Mouse (Mus musculus) gastrocnemius, adult 18-20 months (tissue): Measurements from ENCODE around the gene Fbxl13. TPM values are rescaled to one million over a fixed set of nuclear protein-coding genes. Genes with fewer than 3 reads are reported as not detected.
A peak's percentile ranks its signal among the peaks of the same experiment; 100 is the strongest.

Experiments
- DNase-seq: peaks from one replicate; pipeline ENCODE4 v3.0.0; 2021; ENCODE audit warnings: low spot score
- total RNA-seq, 2 experiments: library from RNA; stranded (reverse); gene quantifications; 2 replicates each; pipeline ENCODE4 v1.2.3; 2021

Gene Fbxl13
- total RNA-seq, 2 experiments from 2014 or later, result not detected

DNA sequence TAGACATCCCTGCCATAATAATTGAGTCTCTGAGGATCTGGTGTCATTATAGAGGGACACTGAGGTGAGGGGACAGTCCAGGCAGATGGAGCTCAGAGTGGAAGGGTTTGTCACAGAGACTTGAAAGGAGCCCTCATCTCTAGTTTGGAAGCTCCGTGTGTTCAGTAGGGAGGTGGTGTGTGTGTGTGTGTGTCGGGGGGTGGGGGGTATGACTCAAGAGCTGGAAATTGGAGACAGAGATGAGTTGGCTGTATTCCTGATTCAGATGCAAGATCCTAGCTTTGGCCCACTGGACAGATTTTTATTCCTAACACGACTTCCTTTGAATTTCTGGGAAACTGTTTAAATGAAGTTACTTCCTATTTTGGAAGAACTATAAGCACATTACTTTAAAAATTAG is 158.1 kb downstream of the Fbxl13 start:
- peak; percentile 13 for DNase-seq

DNA sequence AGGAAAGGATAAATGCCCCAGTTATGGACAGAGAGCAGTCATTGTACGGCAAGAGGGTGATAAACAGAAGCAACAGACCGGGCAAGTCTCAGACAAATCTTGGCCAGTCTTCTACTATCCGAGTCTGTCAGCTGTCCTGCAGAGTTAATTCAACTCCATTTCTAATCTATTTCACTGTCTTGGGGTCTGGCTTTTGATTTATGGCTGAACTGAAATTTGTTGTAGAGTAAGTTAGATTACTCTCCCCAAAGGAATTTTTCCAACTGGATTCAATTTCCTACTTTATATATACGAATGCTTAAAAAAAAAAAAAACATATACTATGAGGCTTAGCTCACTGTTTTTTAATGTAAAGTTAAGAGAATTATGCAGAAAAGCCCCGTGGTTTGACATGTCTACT is 158.6 kb downstream of the Fbxl13 start:
- DNase-seq, result no peak

DNA sequence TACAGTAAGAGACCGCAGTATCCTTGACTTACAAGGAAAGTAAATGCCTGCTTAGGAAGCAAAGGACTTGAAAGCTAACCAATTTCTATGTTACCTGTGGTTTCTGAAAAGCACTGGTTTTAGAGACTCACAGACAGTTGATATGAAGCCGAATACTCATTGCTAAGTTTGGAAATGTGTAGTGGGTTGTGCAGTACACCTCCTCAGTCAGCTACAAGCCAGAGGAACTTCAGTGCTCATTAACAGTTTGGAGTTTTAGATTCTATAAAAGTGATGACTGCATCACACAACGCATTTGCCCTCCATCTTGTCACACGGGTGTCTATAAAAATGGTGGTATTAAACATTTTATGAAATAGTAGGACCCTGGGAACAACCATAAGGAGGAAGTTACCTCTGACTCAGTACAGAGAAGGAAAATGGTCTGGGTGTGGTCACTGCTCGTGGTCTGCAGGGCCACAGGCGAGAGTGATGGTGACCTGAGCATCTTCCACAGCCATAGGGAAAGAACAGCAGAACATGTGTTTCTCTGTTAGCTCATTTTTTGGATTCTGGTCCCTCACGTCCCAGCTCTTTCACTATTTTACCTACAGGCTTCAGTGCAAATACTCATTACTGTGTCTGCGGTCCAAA is 160.1 kb downstream of the Fbxl13 start:
- no peak for DNase-seq

DNA sequence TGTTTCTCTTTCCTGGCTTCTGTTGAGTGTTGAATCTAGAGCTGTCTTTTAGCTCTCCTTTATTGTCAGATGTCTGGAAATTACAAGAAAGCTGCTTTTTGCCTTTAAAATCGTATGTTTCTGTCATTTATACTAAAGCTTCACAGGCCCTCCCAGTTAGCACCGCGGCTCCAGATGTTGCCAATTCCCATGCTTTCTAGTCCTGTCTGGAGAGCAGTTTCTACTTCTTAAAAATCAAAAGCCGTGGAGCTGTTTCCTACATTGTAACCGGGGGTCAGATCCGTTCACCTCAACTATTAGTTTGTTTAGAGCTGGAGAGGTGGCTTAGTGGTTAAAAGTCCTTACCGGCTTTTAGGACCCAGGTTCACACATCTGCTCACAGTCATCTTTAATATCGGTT is 162.2 kb downstream of the Fbxl13 start:
- no peak for DNase-seq

DNA sequence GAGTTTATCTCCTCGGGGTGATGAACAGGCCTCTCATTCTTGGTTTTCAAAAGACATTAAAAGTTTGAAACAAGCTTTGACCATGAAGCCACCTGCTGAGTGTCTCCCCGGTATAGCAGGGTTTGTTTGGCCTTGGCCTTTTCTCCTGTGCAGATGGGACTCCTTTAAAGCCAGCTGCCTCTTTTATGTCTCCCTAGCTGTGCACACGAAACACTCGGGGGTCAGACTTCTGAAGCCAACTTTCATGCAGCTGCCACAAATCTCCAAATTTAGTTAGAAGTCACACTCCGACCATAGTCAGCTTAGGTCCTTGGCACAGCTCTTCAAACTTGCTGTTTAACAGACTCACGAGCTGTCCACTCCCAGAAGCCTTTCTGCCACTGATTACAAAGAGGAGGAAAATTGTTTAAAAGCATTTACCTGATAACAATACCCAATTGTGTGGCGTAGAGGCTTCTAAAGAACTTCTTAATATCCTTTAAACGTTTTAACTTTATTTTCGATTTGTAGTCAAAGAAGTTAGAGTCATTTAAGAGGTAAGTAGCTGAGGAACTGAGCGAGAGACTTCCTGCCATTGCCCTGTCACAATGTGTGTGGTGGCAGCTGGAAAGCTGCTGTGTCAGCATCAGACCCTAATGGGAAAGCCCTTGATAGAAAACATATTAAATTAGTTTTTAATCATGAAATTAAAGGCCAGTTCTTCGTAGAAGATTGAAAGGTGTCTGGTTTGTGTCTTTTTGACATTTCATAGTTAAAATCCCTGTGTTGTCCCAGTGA is 162.8 kb downstream of the Fbxl13 start:
- DNase-seq, result no peak

DNA sequence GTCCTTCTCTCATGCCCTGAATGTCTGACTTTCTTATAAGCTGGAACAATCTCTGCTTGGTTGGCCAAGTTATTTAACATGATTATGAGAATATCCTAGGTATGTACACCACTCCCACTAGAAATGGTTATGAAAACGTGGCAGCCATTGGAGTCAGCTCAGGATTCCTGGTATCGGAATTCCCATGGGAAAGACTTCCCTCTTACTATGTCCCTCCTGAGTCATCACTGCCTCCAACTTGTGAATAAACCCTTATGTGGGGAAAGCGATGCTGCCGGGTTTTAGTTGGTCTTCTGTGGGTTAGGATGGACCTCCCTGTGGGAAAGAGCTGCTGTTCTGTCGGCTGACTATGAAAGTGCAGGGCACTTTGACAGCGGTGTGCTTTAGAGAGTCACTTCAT is 163.9 kb downstream of the Fbxl13 start:
- DNase-seq, result no peak

DNA sequence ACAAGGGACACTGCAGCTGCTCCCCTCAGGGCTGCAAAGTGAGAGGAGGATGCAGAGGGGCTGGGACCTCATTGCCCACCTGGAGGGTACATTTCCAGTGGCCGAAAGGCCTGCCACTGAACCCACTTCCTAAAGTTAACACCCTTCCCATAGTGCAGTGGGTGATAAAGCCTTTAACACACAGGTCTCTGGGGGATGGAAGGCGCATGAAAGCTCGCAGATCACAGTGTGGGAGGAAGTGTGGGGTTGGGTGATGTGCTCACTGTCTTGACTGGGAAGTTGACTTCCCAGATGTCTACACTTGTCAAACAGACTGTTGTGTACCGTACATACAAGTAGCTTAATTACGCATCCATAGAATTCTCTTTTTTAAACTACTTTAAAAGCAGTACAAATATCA is 165.7 kb downstream of the Fbxl13 start:
- DNase-seq, result no peak

DNA sequence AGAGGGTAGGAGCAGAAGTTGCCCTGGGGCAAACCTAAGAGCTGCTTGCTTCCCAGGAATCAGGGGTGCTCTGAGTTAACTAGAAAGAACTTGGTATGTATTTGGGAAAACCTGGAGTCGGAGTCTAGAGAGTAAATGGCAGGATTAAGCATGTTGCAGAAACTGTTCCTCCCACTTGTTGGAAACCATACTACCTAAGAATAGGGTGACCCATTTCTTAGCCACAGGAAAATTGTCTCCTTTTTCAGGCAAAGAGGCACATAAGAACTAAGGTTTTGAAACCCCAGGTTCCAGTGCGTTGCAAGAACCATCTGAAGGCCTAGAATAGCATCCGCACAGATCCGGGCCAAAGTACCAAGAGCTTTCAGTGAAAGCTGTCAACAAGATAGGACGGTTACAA is 167.0 kb downstream of the Fbxl13 start:
- no peak for DNase-seq

DNA sequence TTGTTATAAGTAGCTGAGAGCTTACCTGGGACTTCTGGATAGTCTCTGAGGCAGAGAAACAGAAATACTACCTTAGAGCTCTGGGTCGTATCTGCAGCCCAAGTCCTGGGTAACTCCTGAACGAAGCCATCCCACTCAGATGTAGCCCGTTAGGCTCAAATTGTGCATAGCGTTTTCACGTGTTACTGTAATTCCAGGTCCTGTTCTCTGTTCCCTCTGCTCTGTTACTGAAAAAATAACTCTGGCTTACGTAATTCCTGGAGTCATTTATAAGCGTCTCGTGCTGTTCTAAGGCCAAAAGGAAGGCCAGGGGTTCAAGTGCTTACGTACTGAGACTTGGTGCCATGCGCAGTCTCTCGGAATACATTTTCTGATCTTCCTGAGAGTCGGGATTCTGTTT is 177.3 kb downstream of the Fbxl13 start:
- no peak for DNase-seq

DNA sequence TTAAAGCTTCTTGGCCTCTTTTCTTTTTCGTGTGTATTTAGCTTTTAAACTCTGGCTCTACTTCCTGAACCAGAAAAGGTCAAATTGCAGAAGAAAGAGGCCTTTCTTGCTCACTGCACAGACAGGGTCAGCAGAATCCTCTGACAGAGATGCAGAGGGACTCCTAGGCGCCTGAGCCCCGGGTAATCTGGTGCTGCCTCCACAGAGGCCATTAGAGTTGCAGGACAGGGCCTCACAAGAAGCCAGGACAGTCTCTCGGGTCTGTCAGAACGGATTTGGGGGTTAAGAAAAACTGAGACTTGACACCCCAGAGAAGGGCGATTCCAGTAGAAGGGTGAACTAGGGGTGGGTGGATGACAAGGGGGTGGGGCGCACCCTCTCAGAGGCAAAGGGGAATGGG is 178.0 kb downstream of the Fbxl13 start:
- no peak for DNase-seq

DNA sequence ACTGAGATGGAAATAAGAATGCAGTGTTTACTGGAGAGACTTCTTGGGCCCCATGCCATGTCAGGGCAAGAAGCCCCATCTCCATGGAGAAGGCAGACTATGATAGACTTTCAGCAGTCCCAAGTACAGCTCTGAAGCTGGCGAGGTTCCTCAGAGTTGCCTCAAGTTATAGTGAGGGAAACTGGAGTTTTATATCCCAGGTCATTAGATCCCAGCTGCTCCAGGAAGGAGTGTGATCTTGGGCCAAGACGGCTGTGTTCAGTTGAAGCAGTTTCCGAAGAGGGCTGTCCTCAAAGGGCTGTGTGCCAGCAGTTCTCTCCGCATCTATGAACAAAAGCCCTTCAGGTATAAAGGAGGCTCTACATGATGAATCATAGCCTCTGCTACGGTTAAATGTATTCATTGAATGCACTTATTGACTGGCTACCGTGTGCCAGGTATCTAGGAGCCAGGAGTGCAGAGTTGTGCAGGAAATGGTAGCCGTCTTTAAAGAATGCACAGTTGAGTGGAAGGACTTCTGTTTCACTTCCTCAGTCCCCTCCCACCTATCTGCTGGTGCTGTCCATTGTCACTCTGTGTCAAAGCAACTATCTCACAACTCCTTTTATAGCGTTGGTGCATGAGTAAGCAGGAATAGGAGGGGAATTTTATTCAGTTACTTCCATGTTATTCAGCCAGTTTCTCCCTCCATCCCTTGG is 204.5 kb downstream of the Fbxl13 start:
- peak; percentile 55 for DNase-seq

DNA sequence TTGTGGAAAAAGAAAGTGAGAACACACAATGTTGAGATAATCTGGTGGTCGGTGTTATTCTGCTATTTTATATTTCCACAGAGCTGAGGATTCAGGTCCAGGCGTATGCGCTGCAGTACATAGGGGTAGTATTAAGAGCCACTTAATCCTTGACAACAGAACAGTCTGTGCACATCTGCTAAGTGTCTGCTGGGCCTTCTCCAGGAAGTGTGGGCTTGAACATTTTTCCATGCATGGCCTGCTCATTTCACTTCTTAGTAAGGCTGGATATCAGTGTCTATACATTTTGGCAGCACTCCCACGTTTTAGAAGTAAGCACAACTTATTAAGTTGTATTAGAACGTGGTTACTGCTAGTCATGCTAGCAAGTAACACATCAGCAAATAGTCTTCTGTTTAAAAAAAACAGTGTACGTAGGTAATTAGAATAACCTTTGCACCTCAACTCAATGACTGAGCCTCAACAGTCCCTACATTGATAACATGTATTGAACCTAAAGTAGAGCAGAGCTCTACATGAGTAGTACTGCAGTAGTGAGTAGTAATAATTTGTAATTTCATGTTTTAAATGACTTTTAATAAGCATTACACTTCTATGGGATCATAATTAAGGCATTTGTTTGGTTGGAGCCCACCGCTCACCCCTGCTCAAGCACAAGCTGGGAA is 205.9 kb downstream of the Fbxl13 start:
- DNase-seq, result no peak

DNA sequence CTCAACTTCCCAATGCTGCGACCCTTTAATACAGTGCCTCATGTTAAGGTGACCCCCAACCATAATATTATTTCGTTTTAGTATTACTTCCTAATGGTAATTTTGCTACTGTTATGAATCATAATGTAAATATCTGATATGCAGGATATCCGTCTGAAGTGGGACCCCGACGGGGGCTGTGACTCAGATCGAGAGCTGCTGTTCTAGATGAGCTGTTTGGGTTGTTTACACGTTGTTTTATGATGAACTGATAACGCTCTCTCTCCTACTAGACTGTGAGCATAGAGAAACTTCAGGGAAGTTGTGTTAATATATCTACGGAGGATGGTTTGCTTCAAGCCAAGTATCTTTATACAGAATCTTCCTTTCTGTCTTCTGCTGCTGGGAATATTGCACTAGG is 207.0 kb downstream of the Fbxl13 start:
- DNase-seq, result no peak

DNA sequence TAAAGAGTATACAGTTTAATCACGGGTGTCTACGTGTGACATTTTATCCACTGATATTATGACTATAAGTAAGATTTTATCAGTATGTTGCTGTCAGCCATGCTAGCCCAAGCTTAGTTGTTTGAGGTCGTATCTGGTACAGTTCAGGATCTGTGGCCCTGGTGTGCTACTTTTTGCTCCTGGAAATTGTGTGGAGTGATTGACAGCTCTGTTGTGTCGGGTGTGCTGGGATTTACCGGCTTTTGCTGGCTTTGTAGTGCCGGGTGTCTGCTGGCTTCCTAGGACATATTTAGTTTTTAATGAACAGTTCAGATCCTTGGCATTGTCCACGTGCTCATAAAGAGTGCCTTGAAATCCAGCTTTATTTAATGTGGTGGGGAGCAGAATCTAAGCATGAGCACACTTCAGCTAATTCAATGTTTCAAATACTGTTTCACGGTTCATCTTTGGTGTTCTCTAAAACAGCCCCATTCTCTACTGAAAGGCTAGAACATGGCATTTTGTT is 208.9 kb downstream of the Fbxl13 start:
- DNase-seq, result no peak

DNA sequence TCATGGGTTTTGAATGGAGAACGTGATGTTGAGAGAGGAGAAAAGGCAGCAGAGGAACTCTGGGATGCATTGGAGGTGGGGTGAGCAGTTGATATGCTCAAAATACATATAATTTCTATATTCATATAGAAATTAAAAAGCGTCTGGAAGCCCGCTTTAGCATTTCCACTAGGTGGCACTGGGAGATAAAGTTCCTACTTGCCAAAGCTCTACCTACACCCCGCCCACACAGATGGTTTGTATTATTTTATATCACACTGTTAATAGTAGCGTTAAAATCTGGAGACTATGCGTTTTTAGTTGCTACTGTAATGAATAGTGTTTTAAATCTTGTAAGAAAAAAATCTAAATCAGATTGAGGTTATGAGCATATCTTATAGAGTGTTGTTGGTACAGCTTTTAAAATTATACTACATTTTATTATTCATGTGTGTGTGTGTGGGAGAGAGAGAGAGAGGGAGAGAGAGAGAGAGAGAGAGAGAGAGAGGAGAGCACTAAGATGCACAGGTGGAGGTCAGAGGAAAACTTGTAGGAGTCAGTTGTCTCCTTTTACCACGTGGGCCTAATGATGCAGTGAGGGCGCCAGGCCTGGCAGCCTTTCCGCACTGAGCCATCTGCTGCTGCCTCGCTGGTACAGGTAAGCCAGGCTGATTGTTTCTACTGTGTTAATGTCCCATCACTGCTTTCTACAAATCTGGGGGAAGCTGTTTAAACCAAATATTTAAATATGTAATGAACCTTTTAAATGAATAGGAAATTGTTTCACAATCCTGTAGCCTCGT is 211.1 kb downstream of the Fbxl13 start:
- DNase-seq, result no peak

Other genes with a start within 250 kb of the Fbxl13 start
- 1 to 10 TPM; 3.5 to 4.8 TPM for gene Ccdc146, start 221.0 kb downstream of the Fbxl13 start, total RNA-seq
- 10 to 100 TPM in 1 of 2 experiments, 1 to 10 TPM in 1; 8.8 to 10.7 TPM for gene Fam185a, start 220.7 kb downstream of the Fbxl13 start, total RNA-seq
- 1 to 10 TPM; 1.2 to 1.3 TPM for gene Lrrc17, start 102.1 kb downstream of the Fbxl13 start, total RNA-seq
- gene Armc10, start 179 bp upstream of the Fbxl13 start, total RNA-seq, result 1 to 10 TPM; 4.4 to 4.7 TPM
- 10 to 100 TPM in 1 of 2 experiments, 1 to 10 TPM in 1; 8.8 to 11.5 TPM for gene Napepld, start 55.8 kb upstream of the Fbxl13 start, total RNA-seq
- 100 to 1,000 TPM; 101 to 113 TPM for gene Pmpcb, start 91.5 kb upstream of the Fbxl13 start, total RNA-seq
- gene Dnajc2, start 139.6 kb upstream of the Fbxl13 start, total RNA-seq, result 10 to 100 TPM; 24.2 to 25.0 TPM
- gene Psmc2, start 139.6 kb upstream of the Fbxl13 start, total RNA-seq, result 100 to 1,000 TPM; 115 to 125 TPM
- gene Slc26a5, start 220.0 kb upstream of the Fbxl13 start, total RNA-seq, result not detected